Mouse (Mus musculus) brain, embryonic 14.5 days (tissue): ENCODE results near the gene Ulk3.

Source experiments
- CTCF ChIP-seq: fragments of 200-500 bp; IDR thresholded peaks from 2 replicates; pipeline ENCODE4 v1.5.1; 2012; ENCODE audit warnings: inconsistent platforms, mild to moderate bottlenecking, moderate library complexity, borderline replicate concordance; ENCODE audit not compliant: insufficient read depth, insufficient read length; ENCODE audit errors: extremely low read depth
- POLR2A ChIP-seq: fragments of 200-500 bp; IDR thresholded peaks from 2 replicates; pipeline ENCODE4 v1.6.1; 2012; ENCODE audit warnings: mild to moderate bottlenecking, inconsistent platforms, borderline replicate concordance; ENCODE audit not compliant: poor library complexity, insufficient read depth, insufficient read length, severe bottlenecking; ENCODE audit errors: extremely low read depth

GRCm38 (mm10) chr9:57566846-57567245, 22.4 kb upstream of the Ulk3 start:
- no peak for TF ChIP-seq POLR2A
- peak; percentile 36; the same call in 1 of the 2 replicates for TF ChIP-seq CTCF
